ENCODE assay signal across 8 mouse cellular contexts in genomic region chr8:120539775-120540625, GRCm38 (mm10). TPM values are rescaled to one million over a fixed set of nuclear protein-coding genes. Genes with fewer than 3 reads are reported as not detected.
DNase-seq lines count a peak whose midpoint lies in the region; ATAC-seq and TF ChIP-seq lines count a peak whose summit lies in the region.

No protein-coding gene starts in this region.

- no peaks in the 10 kb centered on the region for H3K27me3 ChIP-seq in heart, adult 2 months (ENCODE audit: control insufficient read depth, insufficient read depth, low read length)
- H3K27me3 ChIP-seq in forebrain, embryonic 11.5 days (ENCODE audit: control insufficient read depth, insufficient read depth, low read length), result no peaks in the 10 kb centered on the region

- no peaks in the 10 kb centered on the region for H3K36me3 ChIP-seq in heart, adult 2 months (ENCODE audit: control insufficient read depth, insufficient read depth, low read length)
- peaks cover 3% of the 10 kb centered on the region; the same call in 1 of the 2 replicates for H3K36me3 ChIP-seq in ES-E14 (ENCODE audit: control insufficient read depth, insufficient read depth, low read length, poor library complexity, severe bottlenecking)
- H3K36me3 ChIP-seq in forebrain, embryonic 11.5 days (ENCODE audit: control insufficient read depth, insufficient read depth, low read length), result no peaks in the 10 kb centered on the region

- no peak overlapping the region for H3K4me3 ChIP-seq in heart, adult 2 months
- H3K4me3 ChIP-seq in ES-E14 (ENCODE audit: insufficient read depth in 1 of 2, low read depth in 1 of 2, low read length in 2 of 2, poor library complexity in 1 of 2, severe bottlenecking in 1 of 2), result peak overlapping the region in 1 of 2 experiments; percentile 76; a peak in 2 of 4 replicates
- peak overlapping the region; percentile 61 for H3K4me3 ChIP-seq in forebrain, embryonic 11.5 days (ENCODE audit: low read depth, low read length)

- peak overlapping the region; percentile 97 for H3K4me2 ChIP-seq in forebrain, embryonic 11.5 days (ENCODE audit: low read depth, low read length, severe bottlenecking)

- H3K27ac ChIP-seq in heart, adult 2 months, result peak overlapping the region; percentile 51; the same call in 1 of the 2 replicates
- H3K27ac ChIP-seq in ES-E14 (ENCODE audit: insufficient read depth, low read depth, low read length, poor library complexity, severe bottlenecking), result no peak overlapping the region
- peak overlapping the region; percentile 98; the same call in 1 of the 2 replicates for H3K27ac ChIP-seq in forebrain, embryonic 11.5 days (ENCODE audit: low read depth, low read length)

- H3K9me3 ChIP-seq in ES-E14 (ENCODE audit: control insufficient read depth, insufficient read depth, low read depth, low read length), result no peaks in the 10 kb centered on the region
- H3K9me3 ChIP-seq in forebrain, embryonic 11.5 days (ENCODE audit: control insufficient read depth, low read length), result no peaks in the 10 kb centered on the region

- no peak for TF ChIP-seq EP300 in heart, adult 2 months (IDR thresholded peaks at IDR 0.05; ENCODE audit: insufficient read depth, low read depth, low read length)

- 0 out of 2 replicates have a peak, but pooled peaks cover 2% of the 10 kb centered on the region for H3K79me2 ChIP-seq in heart, adult 2 months (replicated peaks; ENCODE audit: control insufficient read depth, insufficient read depth, low read length)

- 60% methylated on average over 23 of the region's 23 CpGs for WGBS in heart, adult 2 months
- 26% methylated on average over 23 of the region's 23 CpGs for WGBS in forebrain, embryonic 11.5 days

- no peak for TF ChIP-seq POLR2A in heart, adult 2 months (IDR thresholded peaks at IDR 0.05; ENCODE audit: insufficient read depth, low read depth, low read length)

- in situ Hi-C loops in ES-E14 (cut with MboI; ENCODE audit: low sequenced_read_pairs in 2 of 2, unreplicated experiment in 2 of 2), result no loop called here

- no peak for ATAC-seq in forebrain, embryonic 11.5 days (replicated peaks; ENCODE audit: low FRiP score)

- intact Hi-C loops in heart, adult 2 months (cut with DNase I), result loop anchor here (5.0 kb wide), 1 partner anchor 313 kb away; the partner anchor contains the start of gene Gse1
- intact Hi-C loops in heart, postnatal 14 days (cut with DNase I), result loop anchor here (2.0 kb wide), 1 partner anchor 21 kb away; no protein-coding TSS in a partner anchor

- TF ChIP-seq CTCF in heart, adult 2 months (IDR thresholded peaks at IDR 0.05), result no peak

- H3K4me1 ChIP-seq in heart, adult 2 months (ENCODE audit: control insufficient read depth, insufficient read depth, low read length), result peaks cover 10% of the 10 kb centered on the region
- peaks cover 2 to 38% of the 10 kb centered on the region in 2 experiments; a peak in 3 of 4 replicates for H3K4me1 ChIP-seq in ES-E14 (ENCODE audit: control insufficient read depth in 2 of 2, insufficient read depth in 2 of 2, low read length in 2 of 2, poor library complexity in 1 of 2)
- peaks cover 55% of the 10 kb centered on the region for H3K4me1 ChIP-seq in forebrain, embryonic 11.5 days (replicated peaks; ENCODE audit: control insufficient read depth, insufficient read depth, low read length)

- DNase-seq in heart, adult 2 months, result no peak
- no peak for DNase-seq in heart, postnatal 14 days
- DNase-seq in ES-E14 (ENCODE audit: low read depth, low spot score), result no peak
- DNase-seq in forebrain, embryonic 11.5 days (ENCODE audit: low spot score), result peak; percentile 55
- DNase-seq in kidney, postnatal 14 days, result peak; percentile 58
- peak; percentile 38 for DNase-seq in naive thymus-derived CD4-positive, alpha-beta T cell, adult 2 months (ENCODE audit: low read depth)
- no peak for DNase-seq in adipocyte (ENCODE audit: low spot score)
- DNase-seq in lung, postnatal 36 days, result no peak

- no peak overlapping the region for H3K9ac ChIP-seq in heart, adult 2 months (ENCODE audit: low read depth, low read length)
- H3K9ac ChIP-seq in ES-E14 (ENCODE audit: insufficient read depth, low read depth, low read length, poor library complexity, severe bottlenecking), result peak overlapping the region; percentile 84; the same call in 1 of the 2 replicates
- peak overlapping the region; percentile 33 for H3K9ac ChIP-seq in forebrain, embryonic 11.5 days (ENCODE audit: low read length)

TF ChIP-seq in ES-E14, 5 proteins besides CTCF, POLR2A, EP300 and RAD21:
- TF ChIP-seq ZNF384 (IDR thresholded peaks at IDR 0.05; ENCODE audit: low read depth, low read length) (no peak), ZC3H11A (IDR thresholded peaks at IDR 0.05; ENCODE audit: borderline replicate concordance, low read depth, low read length) (no peak), HCFC1 (IDR thresholded peaks at IDR 0.05; ENCODE audit: borderline replicate concordance, insufficient read depth, low read length) (no peak), MAFK (IDR thresholded peaks at IDR 0.05; ENCODE audit: insufficient read depth, low read depth, low read length) (no peak), CHD2 (IDR thresholded peaks at IDR 0.05; ENCODE audit: low read depth, low read length) (no peak)

RNA-seq across cellular contexts. Expression of gene Gins2, which starts 49.1 kb away (rescaled TPM):
- total RNA-seq in heart, adult 2 months (2021), result 1 to 10 TPM; 1.1 to 1.5 TPM
- polyA plus RNA-seq in heart, adult 2 months (2012; rRNA removed), result 1.3 and 1.4 TPM in 2 replicates
- 1 to 10 TPM; 3.2 to 6.4 TPM for total RNA-seq in heart, postnatal 14 days (2021)
- 47.0 and 56.2 TPM in 2 replicates for total RNA-seq in ES-E14 (2012; rRNA removed)
- 105 and 115 TPM in 2 replicates for polyA plus RNA-seq in forebrain, embryonic 11.5 days (2014; fragmentation: Nextera tagmentation; extraction: Ambion mirVana)

Comparison
In these comparisons a context has a peak if more than half of its experiments do, and no peak if none do; other contexts are left out.
1. DNase-seq: peak in forebrain, embryonic 11.5 days (single experiment), kidney, postnatal 14 days (single experiment) and naive thymus-derived CD4-positive, alpha-beta T cell, adult 2 months (single experiment); none in heart, adult 2 months (0 of 2), heart, postnatal 14 days (0 of 2), ES-E14 (single experiment), adipocyte (single experiment) and lung, postnatal 36 days (single experiment).